Mouse (Mus musculus): ENCODE measurements around the gene Cdk18. TPM values are rescaled to one million over a fixed set of nuclear protein-coding genes. Genes with fewer than 3 reads are reported as not detected.

Gene Cdk18
- 3.5 and 3.8 TPM in 2 replicates for polyA plus RNA-seq (2021; fragmentation: Nextera tagmentation)
- long read RNA-seq, experiment 1, partial matches to known transcripts: 5 of 10 reads
- long read RNA-seq, experiment 1, other reads (novel, unspliced or antisense): 4 of 10 reads
- long read RNA-seq, experiment 2, full-length matches to known transcripts: 30 of 46 reads
- long read RNA-seq, experiment 2, partial matches to known transcripts: 10 of 46 reads
- long read RNA-seq, experiment 2, other reads (novel, unspliced or antisense): 6 of 46 reads

DNA sequence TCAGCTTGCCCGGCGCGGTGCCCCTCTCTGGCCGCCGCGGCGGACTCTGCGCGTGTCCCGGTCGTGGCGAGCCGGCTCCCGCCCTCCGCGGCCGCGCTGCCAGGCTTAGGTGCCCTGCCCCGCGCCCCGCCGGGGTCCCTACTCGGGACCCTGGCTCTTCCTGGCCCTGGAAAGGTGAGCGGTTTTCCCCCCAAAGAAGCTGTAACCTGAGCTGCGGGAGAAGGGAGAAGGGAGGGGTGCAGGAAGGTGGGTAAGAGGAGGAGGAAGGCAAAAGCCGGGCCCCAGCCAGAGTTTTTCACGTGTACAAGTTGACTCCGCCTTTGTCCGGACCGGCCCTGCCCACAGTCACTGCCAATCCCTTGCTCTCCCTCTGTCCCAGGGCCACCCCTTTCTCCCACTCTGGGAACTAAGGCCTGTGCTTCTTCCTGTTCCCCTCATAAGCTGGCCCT, at the start of gene Cdk18:
Gene Cdk18, minus strand, starts transcription at position 269 of the 449 bp plus-strand sequence.

DNA sequence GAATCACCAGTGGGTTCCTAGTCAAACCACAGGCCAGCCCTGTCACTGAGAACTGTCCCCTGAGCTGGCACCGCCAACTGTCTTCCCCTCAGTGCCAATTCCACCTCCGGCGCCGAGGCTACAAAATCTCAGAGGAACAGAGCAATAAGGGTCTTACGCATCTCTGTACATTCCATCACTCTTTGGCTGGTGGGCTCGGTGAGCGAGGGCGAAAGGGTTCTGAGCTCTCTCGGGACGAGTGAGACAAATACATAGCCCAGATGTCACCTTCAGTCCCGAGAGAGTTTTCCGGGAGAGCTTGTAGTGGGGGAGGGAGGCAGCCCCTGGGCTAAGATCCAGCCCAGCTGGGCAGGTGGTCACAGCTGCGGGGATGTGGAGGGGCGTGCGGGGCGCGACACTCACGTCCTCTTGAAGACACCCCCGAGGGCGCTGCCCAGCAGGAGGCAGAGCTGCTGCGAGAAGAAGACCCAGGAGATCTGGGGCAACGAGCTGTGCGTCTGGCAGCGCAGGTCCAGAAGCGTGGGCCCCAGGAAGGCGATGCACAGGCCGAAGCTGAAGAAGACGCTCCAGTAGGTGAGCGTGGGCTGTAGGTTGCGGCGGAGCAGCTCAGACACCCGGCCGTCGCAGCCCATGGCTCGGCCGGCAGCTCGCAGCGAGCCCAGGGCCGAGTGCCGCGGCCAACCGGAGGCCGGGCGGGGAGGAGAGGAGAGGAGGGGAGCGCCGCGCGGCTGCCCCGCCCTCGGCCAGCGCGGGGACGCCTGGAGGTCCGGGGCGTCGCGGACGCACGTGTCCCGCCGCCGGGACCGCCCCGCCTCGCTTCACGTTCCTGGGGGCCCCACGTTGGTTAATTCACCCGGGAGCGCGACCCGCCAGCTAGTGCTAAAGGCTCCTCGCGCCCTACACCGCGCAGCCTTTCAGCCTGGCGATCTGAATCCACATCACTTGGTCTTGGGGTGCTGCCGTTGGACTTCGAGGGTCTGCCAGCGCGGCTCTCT, 71.9 kb downstream of the Cdk18 start, which contains the start of gene Mfsd4a:
Gene Mfsd4a, minus strand, starts transcription at position 802 of the 995 bp plus-strand sequence.

Other genes with a start within 250 kb of the Cdk18 start
- gene Nucks1, start 229.2 kb downstream of the Cdk18 start, polyA plus RNA-seq (2021; fragmentation: Nextera tagmentation): 16.1 and 17.3 TPM in 2 replicates
- gene Slc45a3, start 176.7 kb downstream of the Cdk18 start, polyA plus RNA-seq (2021; fragmentation: Nextera tagmentation): 0.29 and 0.50 TPM in 2 replicates
- 13.2 and 13.3 TPM in 2 replicates for gene Elk4, start 132.1 kb downstream of the Cdk18 start, polyA plus RNA-seq (2021; fragmentation: Nextera tagmentation)
- 71.4 and 96.2 TPM in 2 replicates for gene Mfsd4a, start 71.6 kb downstream of the Cdk18 start, polyA plus RNA-seq (2021; fragmentation: Nextera tagmentation)
- 1.2 and 1.7 TPM in 2 replicates for gene Lemd1, start 51.7 kb upstream of the Cdk18 start, polyA plus RNA-seq (2021; fragmentation: Nextera tagmentation)
- gene AC124108.1, start 51.8 kb upstream of the Cdk18 start, polyA plus RNA-seq (2021; fragmentation: Nextera tagmentation): 0.11 TPM in 2 replicates
- gene Gm10188, start 90.1 kb upstream of the Cdk18 start, polyA plus RNA-seq (2021; fragmentation: Nextera tagmentation): not detected in 2 replicates
- gene Klhdc8a, start 158.9 kb upstream of the Cdk18 start, polyA plus RNA-seq (2021; fragmentation: Nextera tagmentation): 2.4 and 4.1 TPM in 2 replicates
- gene Nuak2, start 176.4 kb upstream of the Cdk18 start, polyA plus RNA-seq (2021; fragmentation: Nextera tagmentation): 0.78 and 0.79 TPM in 2 replicates

Data from layer of hippocampus, adult 6 months (tissue).